Mouse (Mus musculus): ENCODE results near the gene Aldh2. TPM values are rescaled to one million over a fixed set of nuclear protein-coding genes. Genes with fewer than 3 reads are reported as not detected.
"Not testable (repeated sequence)": the region's sequence is repeated elsewhere in the genome, so short reads cannot be mapped to it uniquely, and the experiment has no call there.

Aldh2 gene
- polyA plus RNA-seq, 1 experiment from 2014 or later, result 36.0 TPM

DNA sequence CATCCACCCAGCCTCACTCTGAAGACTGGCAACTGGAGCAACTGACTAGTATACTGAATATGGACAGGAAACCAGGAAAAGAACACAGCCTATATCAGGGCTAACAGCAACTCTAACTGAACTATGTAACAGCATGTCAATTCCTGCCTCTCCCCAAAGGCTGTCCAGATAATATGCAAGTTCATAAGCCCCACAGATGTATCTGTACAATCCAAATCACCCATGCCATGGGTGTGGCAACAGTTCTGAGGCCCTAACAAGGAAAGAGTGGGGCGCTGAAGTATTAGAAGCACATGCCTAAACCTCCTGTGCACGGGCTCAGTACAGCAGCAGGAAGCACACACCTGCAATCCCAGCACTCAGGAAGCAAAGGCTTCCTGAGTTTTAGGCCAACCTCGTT is 58.5 kb downstream of the Aldh2 start:
- no peak for ATAC-seq (ENCODE audit: low FRiP score)

GRCm38 (mm10) chr5:121534521-121534920 is 59.1 kb downstream of the Aldh2 start:
- no peak overlapping the region for H3K27ac ChIP-seq (ENCODE audit: low read depth, low read length)
- no peaks in the 10 kb centered on the region for H3K9me3 ChIP-seq (ENCODE audit: control insufficient read depth, low read length)
- DNase-seq (ENCODE audit: low spot score), result peak; percentile 44
- peaks cover 10% of the 10 kb centered on the region; the same call in 1 of the 2 replicates for H3K36me3 ChIP-seq (ENCODE audit: control insufficient read depth, insufficient read depth, low read length)
- 96% methylated on average over 5 of the region's 5 CpGs for WGBS
- no peak overlapping the region for H3K9ac ChIP-seq (ENCODE audit: low read depth, low read length)
- H3K27me3 ChIP-seq (ENCODE audit: control insufficient read depth, insufficient read depth, low read length), result no peaks in the 10 kb centered on the region
- no peak for ATAC-seq (ENCODE audit: low FRiP score)
- H3K4me1 ChIP-seq (replicated peaks; ENCODE audit: control insufficient read depth, insufficient read depth, low read length), result no peaks in the 10 kb centered on the region
- no peak overlapping the region for H3K4me3 ChIP-seq (ENCODE audit: low read depth, low read length)
- H3K4me2 ChIP-seq (replicated peaks; ENCODE audit: low read depth, low read length), result no peak overlapping the region

More for the DNA sequence above, 58.5 kb downstream of the Aldh2 start:
- no peak for DNase-seq (ENCODE audit: low spot score)
- Histone ChIP-seq H3K36me3 (ENCODE audit: control insufficient read depth, insufficient read depth, low read length) (peaks cover 10% of the 10 kb centered on the region; the same call in 1 of the 2 replicates), H3K27me3 (ENCODE audit: control insufficient read depth, insufficient read depth, low read length) (no peaks in the 10 kb centered on the region), H3K4me3 (ENCODE audit: low read depth, low read length) (no peak overlapping the region), H3K9ac (ENCODE audit: low read depth, low read length) (no peak overlapping the region), H3K4me1 (replicated peaks; ENCODE audit: control insufficient read depth, insufficient read depth, low read length) (no peaks in the 10 kb centered on the region), H3K9me3 (ENCODE audit: control insufficient read depth, low read length) (no peaks in the 10 kb centered on the region), H3K27ac (ENCODE audit: low read depth, low read length) (no peak overlapping the region), H3K4me2 (replicated peaks; ENCODE audit: low read depth, low read length) (no peak overlapping the region)
- 94% methylated on average over 3 of the region's 3 CpGs for WGBS

- H3K27ac ChIP-seq (ENCODE audit: low read depth, low read length), result no peak overlapping the region
- H3K9ac ChIP-seq (ENCODE audit: low read depth, low read length), result no peak overlapping the region
- no peak overlapping the region for H3K4me3 ChIP-seq (ENCODE audit: low read depth, low read length)
- H3K36me3 ChIP-seq (ENCODE audit: control insufficient read depth, insufficient read depth, low read length), result peaks cover 15% of the 10 kb centered on the region
- H3K4me2 ChIP-seq (replicated peaks; ENCODE audit: low read depth, low read length), result no peak overlapping the region
- WGBS, result 75% methylated on average over 8 of the region's 8 CpGs
- H3K4me1 ChIP-seq (replicated peaks; ENCODE audit: control insufficient read depth, insufficient read depth, low read length), result no peaks in the 10 kb centered on the region
- no peaks in the 10 kb centered on the region for H3K27me3 ChIP-seq (ENCODE audit: control insufficient read depth, insufficient read depth, low read length)
- no peak for ATAC-seq (ENCODE audit: low FRiP score)
- H3K9me3 ChIP-seq (ENCODE audit: control insufficient read depth, low read length), result no peaks in the 10 kb centered on the region
- no peak for DNase-seq (ENCODE audit: low spot score)
Measured at GRCm38 (mm10) chr5:121526961-121527360, 66.7 kb downstream of the Aldh2 start.

DNA sequence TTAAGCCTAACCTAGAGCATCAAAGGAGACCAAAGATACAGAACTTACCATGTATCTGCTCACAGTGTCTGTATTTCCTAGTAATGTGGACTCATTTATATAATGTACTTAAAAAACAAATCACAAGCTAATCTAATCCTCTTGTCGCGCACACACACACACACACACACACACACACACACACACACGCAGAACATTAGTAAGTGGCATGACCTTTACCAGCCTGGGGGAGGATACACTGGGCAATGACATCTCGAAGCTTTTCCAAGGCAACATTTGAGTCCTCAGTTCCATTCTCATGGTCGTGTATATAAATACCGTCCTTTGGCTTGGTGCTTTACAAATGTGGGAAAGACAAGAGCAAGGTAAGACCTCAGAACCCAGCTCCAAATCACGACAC is 67.1 kb downstream of the Aldh2 start:
- H3K27me3 ChIP-seq (ENCODE audit: control insufficient read depth, insufficient read depth, low read length), result no peaks in the 10 kb centered on the region
- H3K9me3 ChIP-seq (ENCODE audit: control insufficient read depth, low read length), result no peaks in the 10 kb centered on the region
- H3K27ac ChIP-seq (ENCODE audit: low read depth, low read length), result no peak overlapping the region
- no peaks in the 10 kb centered on the region for H3K4me1 ChIP-seq (replicated peaks; ENCODE audit: control insufficient read depth, insufficient read depth, low read length)
- no peak for ATAC-seq (ENCODE audit: low FRiP score)
- no peak overlapping the region for H3K9ac ChIP-seq (ENCODE audit: low read depth, low read length)
- DNase-seq (ENCODE audit: low spot score), result no peak
- H3K4me3 ChIP-seq (ENCODE audit: low read depth, low read length), result no peak overlapping the region
- no peak overlapping the region for H3K4me2 ChIP-seq (replicated peaks; ENCODE audit: low read depth, low read length)
- H3K36me3 ChIP-seq (ENCODE audit: control insufficient read depth, insufficient read depth, low read length), result peaks cover 15% of the 10 kb centered on the region
- 85% methylated on average over 7 of the region's 7 CpGs for WGBS

- DNase-seq (ENCODE audit: low spot score), result no peak
- no peaks in the 10 kb centered on the region for H3K27me3 ChIP-seq (ENCODE audit: control insufficient read depth, insufficient read depth, low read length)
- no peaks in the 10 kb centered on the region for H3K9me3 ChIP-seq (ENCODE audit: control insufficient read depth, low read length)
- H3K4me2 ChIP-seq (replicated peaks; ENCODE audit: low read depth, low read length), result no peak overlapping the region
- no peak for ATAC-seq (ENCODE audit: low FRiP score)
- H3K4me1 ChIP-seq (replicated peaks; ENCODE audit: control insufficient read depth, insufficient read depth, low read length), result no peaks in the 10 kb centered on the region
- 83% methylated on average over 14 of the region's 14 CpGs for WGBS
- peaks cover 17% of the 10 kb centered on the region for H3K36me3 ChIP-seq (ENCODE audit: control insufficient read depth, insufficient read depth, low read length)
- no peak overlapping the region for H3K27ac ChIP-seq (ENCODE audit: low read depth, low read length)
- no peak overlapping the region for H3K4me3 ChIP-seq (ENCODE audit: low read depth, low read length)
- no peak overlapping the region for H3K9ac ChIP-seq (ENCODE audit: low read depth, low read length)
Measured at GRCm38 (mm10) chr5:121525774-121526450, 67.7 kb downstream of the Aldh2 start.

DNA sequence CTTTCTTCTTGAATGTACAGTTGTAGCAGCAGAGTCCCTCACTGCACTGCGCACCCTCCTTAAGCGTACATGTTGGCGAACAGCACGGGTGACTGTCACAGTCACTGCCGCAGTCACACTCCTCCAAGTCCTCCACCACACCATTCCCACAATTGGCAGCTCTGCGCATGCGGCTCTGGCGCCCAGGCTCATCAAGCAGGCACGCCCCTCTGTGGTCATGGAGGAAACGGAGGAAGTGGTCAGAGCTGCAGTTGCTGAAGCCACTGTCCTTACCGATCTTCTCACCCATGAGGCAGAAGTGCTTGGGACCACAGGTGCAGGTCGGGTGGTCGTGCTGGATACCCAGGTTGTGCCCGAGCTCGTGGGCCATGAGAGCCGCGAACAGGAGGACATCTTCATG is 73.9 kb downstream of the Aldh2 start:
- not testable (repeated sequence) for H3K27ac ChIP-seq (ENCODE audit: low read depth, low read length); ATAC-seq (ENCODE audit: low FRiP score); DNase-seq (ENCODE audit: low spot score); H3K4me1 ChIP-seq (replicated peaks; ENCODE audit: control insufficient read depth, insufficient read depth, low read length); H3K9me3 ChIP-seq (ENCODE audit: control insufficient read depth, low read length); H3K9ac ChIP-seq (ENCODE audit: low read depth, low read length); H3K27me3 ChIP-seq (ENCODE audit: control insufficient read depth, insufficient read depth, low read length); H3K4me2 ChIP-seq (replicated peaks; ENCODE audit: low read depth, low read length); H3K4me3 ChIP-seq (ENCODE audit: low read depth, low read length)
- 92% methylated on average over 10 of the region's 17 CpGs for WGBS
- H3K36me3 ChIP-seq (ENCODE audit: control insufficient read depth, insufficient read depth, low read length), result peaks cover 10% of the 10 kb centered on the region

GRCm38 (mm10) chr5:121518983-121519382 is 74.6 kb downstream of the Aldh2 start:
- Histone ChIP-seq H3K4me1 (replicated peaks; ENCODE audit: control insufficient read depth, insufficient read depth, low read length) (no peaks in the 10 kb centered on the region), H3K27me3 (ENCODE audit: control insufficient read depth, insufficient read depth, low read length) (no peaks in the 10 kb centered on the region), H3K4me3 (ENCODE audit: low read depth, low read length) (no peak overlapping the region), H3K4me2 (replicated peaks; ENCODE audit: low read depth, low read length) (no peak overlapping the region), H3K9ac (ENCODE audit: low read depth, low read length) (no peak overlapping the region), H3K36me3 (ENCODE audit: control insufficient read depth, insufficient read depth, low read length) (0 out of 2 replicates have a peak, but pooled peaks cover 5% of the 10 kb centered on the region), H3K9me3 (ENCODE audit: control insufficient read depth, low read length) (no peaks in the 10 kb centered on the region), H3K27ac (ENCODE audit: low read depth, low read length) (no peak overlapping the region)
- no peak for ATAC-seq (ENCODE audit: low FRiP score)
- DNase-seq (ENCODE audit: low spot score), result no peak
- WGBS, result 95% methylated on average over 9 of the region's 9 CpGs

Other genes with a start within 250 kb of the Aldh2 start
- gene Trafd1, start 208.2 kb downstream of the Aldh2 start, polyA plus RNA-seq (2014; fragmentation: Nextera tagmentation; extraction: Ambion mirVana), result 76.7 and 84.7 TPM in 2 replicates
- 48.9 and 53.3 TPM in 2 replicates for gene Naa25, start 195.9 kb downstream of the Aldh2 start, polyA plus RNA-seq (2014; fragmentation: Nextera tagmentation; extraction: Ambion mirVana)
- 0.85 and 1.1 TPM in 2 replicates for gene Tmem116, start 141.9 kb downstream of the Aldh2 start, polyA plus RNA-seq (2014; fragmentation: Nextera tagmentation; extraction: Ambion mirVana)
- 111 and 113 TPM in 2 replicates for gene Erp29, start 141.3 kb downstream of the Aldh2 start, polyA plus RNA-seq (2014; fragmentation: Nextera tagmentation; extraction: Ambion mirVana)
- not detected in 2 replicates for gene Adam1b, start 90.4 kb downstream of the Aldh2 start, polyA plus RNA-seq (2014; fragmentation: Nextera tagmentation; extraction: Ambion mirVana)
- 2.1 and 3.8 TPM in 2 replicates for gene Adam1a, start 48.3 kb downstream of the Aldh2 start, polyA plus RNA-seq (2014; fragmentation: Nextera tagmentation; extraction: Ambion mirVana)
- not detected in 2 replicates for gene Gm42878, start 48.3 kb downstream of the Aldh2 start, polyA plus RNA-seq (2014; fragmentation: Nextera tagmentation; extraction: Ambion mirVana)
- gene Mapkapk5, start 47.9 kb downstream of the Aldh2 start, polyA plus RNA-seq (2014; fragmentation: Nextera tagmentation; extraction: Ambion mirVana), result 61.8 and 66.5 TPM in 2 replicates
- 1.8 and 2.8 TPM in 2 replicates for gene Acad12, start 25.1 kb upstream of the Aldh2 start, polyA plus RNA-seq (2014; fragmentation: Nextera tagmentation; extraction: Ambion mirVana)
- gene Acad10, start 66.7 kb upstream of the Aldh2 start, polyA plus RNA-seq (2014; fragmentation: Nextera tagmentation; extraction: Ambion mirVana), result 2.1 and 2.5 TPM in 2 replicates
- gene Brap, start 66.7 kb upstream of the Aldh2 start, polyA plus RNA-seq (2014; fragmentation: Nextera tagmentation; extraction: Ambion mirVana), result 36.8 and 38.8 TPM in 2 replicates
- gene Atxn2, start 117.5 kb upstream of the Aldh2 start, polyA plus RNA-seq (2014; fragmentation: Nextera tagmentation; extraction: Ambion mirVana), result 63.5 and 75.2 TPM in 2 replicates
- gene Sh2b3, start 243.8 kb upstream of the Aldh2 start, polyA plus RNA-seq (2014; fragmentation: Nextera tagmentation; extraction: Ambion mirVana), result 8.4 and 9.6 TPM in 2 replicates

Data from hindbrain, embryonic 11.5 days (tissue).